Mouse (Mus musculus): Measurements from ENCODE around the gene Plcb3.

The Plcb3 gene

GRCm38 (mm10) chr19:6940396-6941351 lies 35.6 kb downstream of the Plcb3 start:
- DNase-seq (ENCODE audit: low read depth, low spot score), result no peak

- no peak for DNase-seq (ENCODE audit: low read depth, low spot score)
Observed at GRCm38 (mm10) chr19:6939106-6940002, 36.9 kb downstream of the Plcb3 start.

- no peak for DNase-seq (ENCODE audit: low read depth, low spot score)
Observed at GRCm38 (mm10) chr19:6937541-6938465, 38.5 kb downstream of the Plcb3 start.

- no peak for DNase-seq (ENCODE audit: low read depth, low spot score)
Observed at GRCm38 (mm10) chr19:6936299-6936698, 40.0 kb downstream of the Plcb3 start.

GRCm38 (mm10) chr19:6934195-6934977 lies 41.9 kb downstream of the Plcb3 start, which contains the start of gene Kcnk4:
Gene Kcnk4 (minus strand): TSS chr19:6934515.
- DNase-seq (ENCODE audit: low read depth, low spot score), result no peak

- no peak for DNase-seq (ENCODE audit: low read depth, low spot score)
Observed at GRCm38 (mm10) chr19:6933436-6934194, 42.7 kb downstream of the Plcb3 start.

- DNase-seq (ENCODE audit: low read depth, low spot score), result no peak
Observed at GRCm38 (mm10) chr19:6933102-6933435, 43.2 kb downstream of the Plcb3 start.

GRCm38 (mm10) chr19:6932018-6932417 lies 44.3 kb downstream of the Plcb3 start:
- no peak for DNase-seq (ENCODE audit: low read depth, low spot score)

- no peak for DNase-seq (ENCODE audit: low read depth, low spot score)
Observed at GRCm38 (mm10) chr19:6931002-6931401, 45.3 kb downstream of the Plcb3 start.

GRCm38 (mm10) chr19:6928080-6928479 lies 48.2 kb downstream of the Plcb3 start:
- DNase-seq (ENCODE audit: low read depth, low spot score), result no peak

- no peak for DNase-seq (ENCODE audit: low read depth, low spot score)
Observed at GRCm38 (mm10) chr19:6926559-6927255, 49.6 kb downstream of the Plcb3 start.

GRCm38 (mm10) chr19:6925611-6926329 lies 50.5 kb downstream of the Plcb3 start:
- no peak for DNase-seq (ENCODE audit: low read depth, low spot score)

GRCm38 (mm10) chr19:6925307-6925573 lies 51.0 kb downstream of the Plcb3 start, which contains the start of gene Catsperz:
Gene Catsperz (minus strand): TSS chr19:6925380.
- no peak for DNase-seq (ENCODE audit: low read depth, low spot score)

- peak; percentile 68 for DNase-seq (ENCODE audit: low read depth, low spot score)
Observed at GRCm38 (mm10) chr19:6924461-6925306, 51.6 kb downstream of the Plcb3 start.

- no peak for DNase-seq (ENCODE audit: low read depth, low spot score)
Observed at GRCm38 (mm10) chr19:6922901-6923735, 53.2 kb downstream of the Plcb3 start.

GRCm38 (mm10) chr19:6921647-6922567 lies 54.4 kb downstream of the Plcb3 start, which contains the start of gene Esrra:
Gene Esrra (minus strand): TSS chr19:6921813.
- peak; percentile 100 for DNase-seq (ENCODE audit: low read depth, low spot score)
